Mouse (Mus musculus): ENCODE results near the gene Gstp3. TPM values are rescaled to one million over a fixed set of nuclear protein-coding genes. Genes with fewer than 3 reads are reported as not detected.

Gstp3 gene
- total and polyA plus RNA-seq, 2 experiments from 2014 or later: not detected

DNA sequence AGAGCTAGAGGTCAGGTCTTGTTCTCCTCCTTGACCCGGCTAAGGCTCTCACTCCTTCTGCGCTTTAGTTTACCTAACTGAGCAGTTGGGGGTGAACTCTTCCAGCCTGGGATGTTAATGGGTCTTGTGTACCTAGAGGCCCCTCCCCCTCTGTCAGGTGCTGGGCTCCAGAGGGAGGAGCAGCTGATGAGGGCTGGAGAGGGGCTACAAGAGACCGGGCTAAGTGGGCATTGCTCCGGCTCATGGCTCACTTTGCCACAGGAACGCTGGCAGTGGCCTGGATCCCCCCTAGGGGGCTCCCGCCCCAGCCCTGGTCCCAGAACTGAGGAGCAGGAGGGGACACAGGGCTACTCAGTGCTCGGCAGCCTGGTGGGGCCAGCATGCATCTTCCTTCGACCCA is 24.5 kb upstream of the Gstp3 start:
- Histone ChIP-seq H3K4me1 (ENCODE audit: insufficient read depth, low read length) (no peaks in the 10 kb centered on the region), H3K4me2 (ENCODE audit: low read depth, low read length) (no peak overlapping the region), H3K9me3 (ENCODE audit: low read length) (no peaks in the 10 kb centered on the region), H3K4me3 (ENCODE audit: low read length) (no peak overlapping the region), H3K27me3 (ENCODE audit: insufficient read depth, low read length) (no peaks in the 10 kb centered on the region), H3K9ac (replicated peaks; ENCODE audit: low read length) (no peak overlapping the region), H3K36me3 (ENCODE audit: insufficient read depth, low read length) (no peaks in the 10 kb centered on the region), H3K27ac (no peak overlapping the region)
- WGBS: 36% methylated on average over 8 of the region's 8 CpGs
- TF ChIP-seq CTCF (IDR thresholded peaks at IDR 0.05; ENCODE audit: low read depth): no peak
- ATAC-seq (no peak), DNase-seq (ENCODE audit: low spot score) (no peak)

- no peaks in the 10 kb centered on the region for H3K9me3 ChIP-seq (ENCODE audit: low read length)
- no peak overlapping the region for H3K9ac ChIP-seq (replicated peaks; ENCODE audit: low read length)
- TF ChIP-seq CTCF (IDR thresholded peaks at IDR 0.05; ENCODE audit: low read depth): no peak
- no peaks in the 10 kb centered on the region for H3K27me3 ChIP-seq (ENCODE audit: insufficient read depth, low read length)
- WGBS: 79% methylated on average over 7 of the region's 7 CpGs
- DNase-seq (ENCODE audit: low spot score): no peak
- no peaks in the 10 kb centered on the region for H3K36me3 ChIP-seq (ENCODE audit: insufficient read depth, low read length)
- no peaks in the 10 kb centered on the region for H3K4me1 ChIP-seq (ENCODE audit: insufficient read depth, low read length)
- H3K4me3 ChIP-seq (ENCODE audit: low read length): no peak overlapping the region
- no peak overlapping the region for H3K27ac ChIP-seq
- ATAC-seq: no peak
- H3K4me2 ChIP-seq (ENCODE audit: low read depth, low read length): no peak overlapping the region
Observed at GRCm38 (mm10) chr19:4083316-4083715, 23.9 kb upstream of the Gstp3 start.

DNA sequence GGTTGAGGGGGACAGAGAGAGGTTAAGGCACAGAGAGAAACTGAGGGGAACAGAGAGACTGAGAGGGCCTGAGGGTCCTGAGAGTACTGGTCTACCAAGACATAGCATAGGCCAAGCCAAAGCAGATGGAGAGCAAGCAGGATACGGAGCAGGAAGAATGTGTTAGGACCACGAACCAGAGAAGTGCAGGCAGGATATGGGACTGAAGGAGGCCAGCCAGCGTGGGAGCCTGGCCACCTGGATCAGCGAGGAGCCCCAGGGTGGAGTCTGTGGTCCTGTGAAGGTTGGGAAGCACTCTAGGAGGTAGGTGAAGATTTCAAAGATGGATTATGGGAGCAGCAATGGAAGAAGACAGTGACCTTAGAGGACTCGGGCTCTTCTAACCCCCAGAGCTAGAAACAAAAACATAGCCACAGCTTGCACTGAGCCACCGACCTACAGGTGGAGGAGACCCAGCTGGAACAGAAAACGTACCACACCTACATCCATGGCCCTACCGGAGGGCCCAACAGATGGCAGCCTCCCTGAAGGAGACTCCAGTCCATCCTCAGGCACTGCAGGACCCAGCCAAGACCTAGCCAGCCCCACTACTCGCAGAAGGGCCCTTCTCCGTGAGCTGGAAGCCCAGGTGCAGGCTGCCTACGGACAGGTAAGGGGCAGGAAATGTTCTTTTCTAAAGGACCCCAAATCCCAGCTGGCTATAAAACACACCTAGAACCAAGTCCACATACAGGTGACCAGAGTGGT is 23.0 kb upstream of the Gstp3 start:
- Histone ChIP-seq H3K9ac (replicated peaks; ENCODE audit: low read length) (no peak overlapping the region), H3K9me3 (ENCODE audit: low read length) (no peaks in the 10 kb centered on the region), H3K4me1 (ENCODE audit: insufficient read depth, low read length) (no peaks in the 10 kb centered on the region), H3K27ac (no peak overlapping the region), H3K4me3 (ENCODE audit: low read length) (no peak overlapping the region), H3K36me3 (ENCODE audit: insufficient read depth, low read length) (no peaks in the 10 kb centered on the region), H3K4me2 (ENCODE audit: low read depth, low read length) (no peak overlapping the region), H3K27me3 (ENCODE audit: insufficient read depth, low read length) (no peaks in the 10 kb centered on the region)
- DNase-seq (ENCODE audit: low spot score) (no peak), ATAC-seq (no peak)
- TF ChIP-seq CTCF (IDR thresholded peaks at IDR 0.05; ENCODE audit: low read depth): no peak
- 82% methylated on average over 11 of the region's 11 CpGs for WGBS

GRCm38 (mm10) chr19:4081394-4081793 is 22.0 kb upstream of the Gstp3 start, which contains the start of gene Cabp2:
Gene Cabp2, plus strand, starts transcription at chr19:4081578.
- no peaks in the 10 kb centered on the region for H3K36me3 ChIP-seq (ENCODE audit: insufficient read depth, low read length)
- no peak within 1 kb of the TSS for H3K9ac ChIP-seq (replicated peaks; ENCODE audit: low read length)
- TF ChIP-seq CTCF (IDR thresholded peaks at IDR 0.05; ENCODE audit: low read depth): no peak
- no peak within 1 kb of the TSS for H3K4me3 ChIP-seq (ENCODE audit: low read length)
- H3K9me3 ChIP-seq (ENCODE audit: low read length): no peaks in the 10 kb centered on the region
- H3K4me2 ChIP-seq (ENCODE audit: low read depth, low read length): no peak within 1 kb of the TSS
- ATAC-seq (no peak), DNase-seq (ENCODE audit: low spot score) (no peak)
- WGBS: 55% methylated on average over 3 of the region's 3 CpGs
- no peaks in the 10 kb centered on the region for H3K27me3 ChIP-seq (ENCODE audit: insufficient read depth, low read length)
- no peak within 1 kb of the TSS for H3K27ac ChIP-seq
- no peaks in the 10 kb centered on the region for H3K4me1 ChIP-seq (ENCODE audit: insufficient read depth, low read length)

DNA sequence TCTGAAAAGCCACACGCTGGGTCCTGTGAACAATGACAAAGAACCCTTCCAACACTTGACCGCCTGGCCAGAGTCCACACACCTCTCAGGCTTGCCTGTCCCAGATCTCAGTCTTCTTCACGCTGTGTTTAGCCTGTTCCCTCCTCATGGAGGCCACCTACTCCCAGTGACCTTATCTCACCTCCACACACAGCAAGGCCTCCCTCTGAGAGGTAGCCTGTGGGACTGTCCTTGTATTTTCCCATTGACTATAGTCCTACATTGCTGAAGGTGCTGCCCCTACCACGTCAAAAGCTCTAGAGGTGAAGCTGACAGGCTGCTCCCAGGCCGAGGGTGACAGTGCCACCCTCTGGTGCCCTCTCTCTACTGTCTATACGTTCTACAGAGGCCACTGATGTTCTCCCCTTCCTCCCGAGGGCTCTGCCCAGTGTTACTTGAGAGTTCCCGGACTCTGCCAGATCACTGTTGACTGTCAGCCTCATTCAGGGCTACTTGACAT is 21.2 kb upstream of the Gstp3 start:
- no peak for DNase-seq (ENCODE audit: low spot score)
- WGBS: 62% methylated on average over 8 of the region's 8 CpGs

DNA sequence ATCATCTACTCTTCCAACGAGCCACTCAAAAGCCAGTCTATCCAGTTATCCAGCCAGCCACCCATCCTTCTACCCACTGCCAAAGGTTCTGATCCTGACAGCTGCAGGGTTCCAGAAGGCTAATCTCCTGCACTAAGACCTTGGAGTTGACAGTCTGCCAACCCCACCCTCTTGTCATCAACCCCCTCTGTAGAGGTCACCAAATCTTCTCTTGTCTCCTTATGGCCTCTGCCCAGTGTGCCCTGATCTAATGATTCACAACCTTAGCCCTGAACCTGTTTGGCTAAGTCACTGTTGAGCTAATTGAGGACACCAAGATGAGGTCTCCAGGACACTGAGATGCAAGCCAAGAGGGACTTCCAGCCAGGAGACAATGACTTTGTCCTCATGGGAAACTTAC is 20.2 kb upstream of the Gstp3 start:
- Histone ChIP-seq H3K9me3 (ENCODE audit: low read length) (no peaks in the 10 kb centered on the region), H3K36me3 (ENCODE audit: insufficient read depth, low read length) (no peaks in the 10 kb centered on the region), H3K4me1 (ENCODE audit: insufficient read depth, low read length) (no peaks in the 10 kb centered on the region), H3K4me2 (ENCODE audit: low read depth, low read length) (no peak overlapping the region), H3K27me3 (ENCODE audit: insufficient read depth, low read length) (no peaks in the 10 kb centered on the region), H3K4me3 (ENCODE audit: low read length) (no peak overlapping the region), H3K9ac (replicated peaks; ENCODE audit: low read length) (no peak overlapping the region), H3K27ac (no peak overlapping the region)
- 76% methylated on average over 1 of the region's 1 CpGs for WGBS
- no peak for DNase-seq (ENCODE audit: low spot score)
- TF ChIP-seq CTCF (IDR thresholded peaks at IDR 0.05; ENCODE audit: low read depth): no peak
- no peak for ATAC-seq

More for the DNA sequence above, 21.2 kb upstream of the Gstp3 start:
- Histone ChIP-seq H3K9ac (replicated peaks; ENCODE audit: low read length) (no peak overlapping the region), H3K27ac (no peak overlapping the region), H3K27me3 (ENCODE audit: insufficient read depth, low read length) (no peaks in the 10 kb centered on the region), H3K4me1 (ENCODE audit: insufficient read depth, low read length) (no peaks in the 10 kb centered on the region), H3K4me2 (ENCODE audit: low read depth, low read length) (no peak overlapping the region), H3K9me3 (ENCODE audit: low read length) (no peaks in the 10 kb centered on the region), H3K36me3 (ENCODE audit: insufficient read depth, low read length) (no peaks in the 10 kb centered on the region), H3K4me3 (ENCODE audit: low read length) (no peak overlapping the region)
- no peak for ATAC-seq
- TF ChIP-seq CTCF (IDR thresholded peaks at IDR 0.05; ENCODE audit: low read depth): no peak

GRCm38 (mm10) chr19:4075531-4075930 is 16.2 kb upstream of the Gstp3 start:
- Histone ChIP-seq H3K4me3 (ENCODE audit: low read length) (no peak overlapping the region), H3K4me2 (ENCODE audit: low read depth, low read length) (no peak overlapping the region), H3K9ac (replicated peaks; ENCODE audit: low read length) (no peak overlapping the region), H3K27me3 (ENCODE audit: insufficient read depth, low read length) (no peaks in the 10 kb centered on the region), H3K9me3 (ENCODE audit: low read length) (no peaks in the 10 kb centered on the region), H3K36me3 (ENCODE audit: insufficient read depth, low read length) (no peaks in the 10 kb centered on the region), H3K27ac (no peak overlapping the region), H3K4me1 (ENCODE audit: insufficient read depth, low read length) (no peaks in the 10 kb centered on the region)
- TF ChIP-seq CTCF (IDR thresholded peaks at IDR 0.05; ENCODE audit: low read depth): no peak
- WGBS: 88% methylated on average over 1 of the region's 1 CpGs
- DNase-seq (ENCODE audit: low spot score): no peak
- no peak for ATAC-seq

Data from hindbrain, postnatal 0 days (tissue).